Mouse (Mus musculus): ENCODE measurements at regions not wholly inside any gene's neighbourhood (a gene's known extent, or its start where the extent isn't known, plus 50 kb on each side); places are given as distances from the start of the nearest gene placed in this dataset.

DNA sequence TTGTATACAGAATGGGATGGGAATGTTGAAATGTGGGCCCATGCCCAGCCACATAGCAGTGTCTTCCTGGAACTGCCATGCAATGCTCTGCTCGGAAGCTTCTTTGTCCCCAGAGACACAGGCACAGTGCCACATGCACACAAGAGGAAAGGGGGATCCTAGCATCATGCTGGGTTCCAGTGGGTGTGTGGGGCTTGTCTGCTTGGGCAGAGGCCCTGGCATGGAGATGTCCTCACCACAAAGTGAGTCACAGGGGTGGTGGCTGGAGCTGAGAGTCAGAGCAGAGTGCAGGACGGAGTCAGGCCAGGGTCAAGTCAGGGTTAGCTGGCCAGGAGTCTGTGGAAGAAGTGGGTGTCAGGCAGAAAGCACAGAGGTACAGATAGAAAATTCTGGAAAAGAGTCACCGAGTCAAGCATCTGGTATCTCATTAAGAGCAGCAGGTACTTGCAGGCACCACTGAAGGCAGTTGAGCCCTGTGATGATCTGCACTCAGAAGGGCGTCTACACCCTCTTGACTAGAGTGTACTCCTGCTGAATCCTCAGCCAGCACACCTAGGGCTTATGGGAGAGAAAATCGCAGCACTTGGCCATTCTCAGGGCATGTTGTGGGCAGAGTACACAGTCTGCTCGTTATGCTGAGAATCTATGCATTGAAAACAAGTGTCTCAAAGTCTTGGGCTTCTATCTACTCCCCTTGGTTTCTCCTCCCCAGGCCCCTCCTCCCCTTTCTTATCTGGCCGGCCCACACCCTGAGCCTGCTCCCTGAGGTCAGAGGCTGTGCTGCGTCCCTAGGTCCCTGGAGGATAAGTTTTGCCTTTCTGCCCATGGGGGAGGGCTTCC is 85.3 kb downstream of the Ackr3 start:
- DNase-seq (ENCODE audit: low read depth), result peak; percentile 73

DNA sequence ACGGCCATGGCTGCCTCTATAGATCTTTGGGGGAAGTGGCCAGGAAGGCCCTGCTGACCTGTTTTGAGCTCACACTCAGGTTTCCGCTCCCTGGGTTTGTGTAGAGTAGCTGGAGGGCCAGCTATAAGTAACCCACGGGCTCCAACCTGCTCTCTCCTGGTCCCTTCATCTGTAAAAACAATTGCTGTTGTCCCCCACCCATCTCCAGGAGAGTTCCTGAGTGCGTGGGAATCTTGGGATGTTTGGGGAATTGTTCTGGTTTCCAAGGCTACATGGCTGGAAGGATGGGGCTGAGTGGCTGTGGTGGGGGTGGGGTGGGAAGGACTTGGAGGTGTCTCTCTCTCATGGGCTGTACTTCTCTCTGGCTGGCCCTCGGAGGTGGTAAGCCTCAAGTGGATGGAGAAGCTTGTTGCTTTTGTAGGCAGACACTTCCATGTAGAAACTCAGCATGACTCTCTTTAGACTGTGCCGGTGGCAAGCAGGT is 86.0 kb downstream of the Ackr3 start:
- no peak for DNase-seq (ENCODE audit: low read depth)

DNA sequence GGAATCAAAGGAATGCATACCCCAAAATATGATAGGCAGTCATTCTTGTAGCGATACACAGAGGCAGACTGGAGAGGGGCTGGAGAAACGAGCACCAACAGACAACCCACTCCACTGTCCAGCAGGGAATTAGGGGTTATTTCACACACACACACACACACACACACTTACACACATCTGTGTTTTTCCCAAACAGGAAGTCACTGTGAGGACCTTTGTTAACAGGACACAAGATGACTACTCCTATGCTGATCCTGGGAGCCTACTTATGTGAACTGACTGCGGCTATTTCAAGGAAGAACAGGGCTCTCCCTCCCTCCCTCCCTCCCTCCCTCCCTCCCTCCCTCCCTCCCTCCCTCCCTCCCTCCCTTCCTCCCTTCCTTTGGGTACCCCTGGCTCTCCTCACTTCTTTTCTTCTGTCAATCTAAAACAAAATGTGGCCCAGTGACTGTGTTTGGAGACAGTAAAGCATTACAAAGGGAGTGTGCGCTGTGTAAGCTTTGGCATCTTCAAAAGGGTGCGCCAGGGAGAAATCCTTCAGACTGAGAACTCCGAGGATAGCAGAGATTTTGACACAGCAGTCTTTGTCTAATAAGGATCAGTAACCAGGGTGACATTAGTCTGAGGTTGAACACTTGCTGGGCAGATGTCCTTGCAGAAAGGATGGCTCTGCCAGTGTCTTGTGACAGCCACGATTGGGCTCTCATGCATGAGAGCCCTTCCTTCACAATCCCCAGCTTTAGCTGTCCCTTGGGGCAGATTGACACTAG is 86.8 kb downstream of the Ackr3 start:
- DNase-seq (ENCODE audit: low read depth), result no peak

DNA sequence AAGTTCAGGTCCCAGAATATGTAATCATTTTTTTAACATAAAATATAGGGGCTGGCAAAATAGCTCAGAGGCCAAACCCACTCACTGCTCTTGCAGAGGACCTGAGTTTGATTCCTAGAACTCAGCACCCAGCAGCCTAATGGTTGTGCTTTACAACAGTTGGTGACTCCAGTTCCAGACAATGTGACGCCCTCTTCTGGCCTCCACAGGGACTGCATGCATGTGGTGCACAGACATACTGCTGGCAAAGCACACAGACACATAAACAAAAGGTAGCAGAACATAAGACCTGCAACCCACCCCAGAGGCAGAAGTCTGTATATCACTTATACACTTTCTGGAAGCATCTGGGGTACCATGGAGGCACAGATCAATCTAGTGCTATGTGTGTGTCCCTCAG is 87.5 kb downstream of the Ackr3 start:
- no peak for DNase-seq (ENCODE audit: low read depth)

DNA sequence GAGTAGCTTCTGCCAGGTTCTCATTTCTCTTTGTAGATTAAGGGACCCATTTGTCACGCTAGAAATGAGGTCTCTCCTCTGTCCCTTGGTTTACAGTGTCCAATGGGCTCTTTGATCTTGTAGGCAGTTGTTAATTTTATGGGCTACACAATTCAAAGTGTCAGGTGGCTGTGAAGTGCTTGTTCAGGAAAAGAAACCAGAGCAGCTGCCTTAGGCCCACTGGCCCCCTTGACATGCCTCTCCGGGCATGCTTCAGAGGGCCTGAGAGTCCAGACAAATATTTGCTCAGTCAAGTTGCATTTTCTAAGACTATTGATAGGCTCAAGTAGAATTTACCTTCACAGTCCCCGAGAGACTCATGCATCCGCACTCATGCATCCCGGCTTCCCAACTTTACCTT is 94.0 kb downstream of the Ackr3 start:
- DNase-seq (ENCODE audit: low read depth), result no peak

DNA sequence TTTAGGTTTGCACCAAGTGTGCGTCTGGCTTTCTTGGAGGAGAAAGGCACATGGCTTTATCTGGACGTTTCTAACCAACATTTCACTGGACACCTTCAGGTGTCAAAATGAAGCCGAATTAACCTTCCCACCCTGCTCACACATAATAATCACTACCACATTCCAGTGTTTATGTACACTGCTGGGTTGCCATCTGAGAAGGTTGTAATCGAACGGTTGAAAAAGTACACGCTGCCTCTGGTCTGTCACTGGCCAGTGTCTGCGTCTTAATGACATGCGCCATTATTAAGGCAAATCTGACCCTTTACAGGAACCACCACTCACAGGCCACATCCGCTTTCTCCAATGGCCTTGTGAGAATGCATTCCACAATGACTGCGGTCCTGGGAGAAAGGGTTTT is 96.4 kb downstream of the Ackr3 start:
- no peak for DNase-seq (ENCODE audit: low read depth)

DNA sequence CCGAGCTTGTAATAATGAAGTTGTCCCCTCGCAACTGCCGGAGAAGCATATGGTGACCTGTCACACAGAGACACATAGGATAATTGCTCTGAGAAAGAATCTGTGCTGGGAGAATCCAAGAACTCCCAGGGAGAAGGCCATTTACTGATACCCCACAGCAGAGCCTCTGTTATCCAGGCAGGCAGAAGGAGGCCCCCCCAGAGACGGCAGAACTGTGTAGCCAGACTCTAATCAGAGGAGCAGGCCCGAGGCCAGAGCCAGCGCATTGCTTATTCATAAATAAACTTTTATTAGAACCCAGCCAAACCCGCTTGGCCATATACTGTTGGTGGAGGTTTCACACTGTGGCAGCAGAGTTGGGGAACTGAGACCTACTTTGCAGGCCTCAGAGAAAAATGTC is 100.6 kb downstream of the Ackr3 start:
- no peak for DNase-seq (ENCODE audit: low read depth)

DNA sequence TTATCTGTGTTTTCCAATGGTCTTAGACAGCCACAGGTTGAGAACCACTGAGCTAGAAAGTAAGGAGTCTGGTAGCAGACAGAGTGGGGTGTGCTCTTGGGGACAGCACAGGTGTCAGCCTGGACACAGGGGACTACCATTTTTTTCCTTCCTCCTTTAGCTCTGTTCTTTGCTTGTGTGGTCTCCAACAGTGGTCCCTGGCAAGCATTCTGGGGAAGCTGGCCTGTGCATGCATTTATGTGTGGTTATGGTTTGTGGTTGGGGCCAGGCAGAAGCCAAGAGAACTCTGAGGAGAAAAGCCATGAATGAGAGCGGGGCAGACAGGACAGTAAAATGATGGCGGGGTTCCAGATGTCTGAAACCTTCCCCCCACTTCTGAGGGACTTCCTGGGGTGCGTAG is 107.2 kb downstream of the Ackr3 start:
- DNase-seq (ENCODE audit: low read depth), result no peak

DNA sequence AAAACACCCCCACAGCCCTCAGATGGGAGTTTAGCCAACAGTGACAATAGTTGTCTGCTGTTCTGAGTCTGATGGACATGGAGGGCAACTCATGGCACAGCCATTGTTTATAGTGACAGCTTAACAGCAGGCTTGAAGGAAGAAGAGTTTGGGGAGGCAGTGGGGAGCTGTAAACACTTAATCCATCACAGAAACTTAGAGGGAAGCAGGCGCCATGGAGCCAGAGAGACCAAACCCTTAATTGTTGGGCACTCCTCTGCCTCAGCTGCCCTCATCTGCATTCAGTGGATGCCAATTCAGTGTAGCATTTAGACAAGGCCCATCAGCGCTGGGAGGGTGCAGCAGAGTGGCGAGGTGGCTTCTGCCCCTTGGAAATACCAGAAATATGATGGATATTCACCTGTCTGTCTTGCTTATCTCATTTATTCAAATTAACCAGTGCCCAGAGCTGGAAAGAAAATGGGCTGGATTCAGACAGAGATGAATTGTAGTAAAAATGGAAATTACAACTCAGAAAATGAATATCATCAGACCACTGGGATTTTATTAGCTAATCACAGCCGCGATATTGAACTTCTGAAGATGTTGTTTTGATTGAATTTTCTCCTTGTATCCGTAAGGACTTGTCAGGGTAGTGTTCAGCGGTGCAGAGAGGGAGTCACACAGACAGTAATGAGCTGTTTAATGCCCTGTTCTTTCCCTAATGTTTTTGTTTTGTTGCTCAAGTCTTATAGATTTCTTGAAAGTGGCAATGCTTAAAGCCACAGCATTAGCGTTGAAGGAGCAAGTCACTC is 108.1 kb downstream of the Ackr3 start:
- no peak for DNase-seq (ENCODE audit: low read depth)

DNA sequence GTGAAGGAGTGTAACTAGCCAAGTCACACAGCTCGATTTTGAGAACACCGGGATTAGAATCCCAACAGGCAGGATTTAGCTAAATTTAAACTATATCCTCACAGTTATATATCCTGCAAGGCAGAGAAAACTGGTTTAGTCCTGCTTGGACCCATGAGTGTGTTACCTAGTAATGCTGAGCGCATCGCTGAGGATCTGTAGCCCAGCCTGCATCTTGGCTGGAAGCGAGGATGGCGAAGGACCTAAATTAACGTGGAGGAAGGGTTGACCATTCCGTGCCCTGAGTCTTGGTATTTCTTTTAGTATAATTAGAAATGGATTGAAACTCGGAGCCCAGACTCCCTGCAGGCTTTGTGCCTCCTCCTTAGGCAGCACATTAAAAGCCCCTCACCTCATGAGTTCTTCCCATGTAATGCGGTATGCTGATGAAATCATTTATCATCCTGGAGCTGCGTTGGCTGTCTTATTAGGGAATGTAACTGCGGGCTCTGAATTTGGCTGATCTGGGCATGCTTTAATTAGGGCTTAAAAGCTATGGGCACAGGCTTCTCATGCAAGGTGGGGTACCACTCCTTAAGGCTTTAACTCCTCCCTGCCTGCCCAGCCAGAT is 110.1 kb downstream of the Ackr3 start:
- DNase-seq (ENCODE audit: low read depth), result no peak

DNA sequence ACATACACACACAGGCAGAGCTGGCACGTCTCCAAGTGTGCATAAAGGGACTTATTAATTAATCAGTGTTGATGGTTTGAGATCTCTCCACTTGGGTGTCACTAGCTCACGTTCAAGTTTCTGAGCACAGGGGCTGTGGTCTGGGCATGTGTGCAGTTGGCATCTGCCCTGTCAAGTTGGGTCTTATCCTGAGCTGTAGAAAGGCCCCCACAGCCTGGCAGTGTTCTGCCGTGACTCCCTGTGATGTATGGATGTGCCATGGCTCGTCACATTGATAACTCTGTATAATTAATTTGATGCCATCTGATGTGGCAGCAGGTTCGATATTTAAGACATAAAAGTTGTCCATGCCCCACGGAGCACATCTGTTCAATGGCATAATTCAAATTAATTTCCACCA is 114.1 kb downstream of the Ackr3 start:
- no peak for DNase-seq (ENCODE audit: low read depth)

DNA sequence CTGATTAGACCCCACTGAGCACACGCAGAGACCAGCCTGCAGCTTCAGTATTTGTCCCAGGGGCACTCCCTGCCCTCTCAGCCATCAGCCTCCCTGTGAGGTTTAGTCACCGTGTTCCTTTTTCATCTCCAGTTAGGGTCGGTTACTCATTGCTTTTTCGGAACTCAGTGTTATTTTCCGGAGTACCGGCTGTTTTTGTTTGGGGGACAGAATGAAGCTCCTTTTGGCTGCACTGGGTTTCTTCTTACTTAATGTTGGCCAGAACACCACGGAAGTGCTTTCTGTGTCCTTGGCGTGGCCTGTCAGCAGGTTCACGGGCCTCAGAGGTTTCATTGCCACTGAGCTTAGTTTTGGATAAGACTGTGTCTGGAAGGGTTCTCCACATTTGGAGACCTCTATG is 114.7 kb downstream of the Ackr3 start:
- no peak for DNase-seq (ENCODE audit: low read depth)

DNA sequence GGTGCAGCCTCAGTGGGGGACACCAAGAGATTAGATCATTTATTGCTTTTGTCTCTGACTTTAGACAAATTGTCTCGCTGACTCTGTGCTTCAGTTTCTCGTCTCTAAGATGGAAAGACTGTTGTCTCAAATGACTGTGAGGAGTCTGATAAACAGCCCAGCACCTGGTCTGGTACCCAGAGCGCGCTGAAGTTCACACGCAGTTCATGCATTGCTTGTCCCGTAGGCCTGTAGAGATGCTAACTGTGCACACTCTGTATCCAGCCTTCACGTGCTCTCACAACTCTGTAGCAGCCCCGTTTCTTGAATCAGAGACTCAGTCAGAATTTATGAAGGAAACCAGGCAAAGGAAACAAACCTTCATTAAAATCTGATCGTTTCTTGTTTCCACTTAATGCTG is 116.7 kb downstream of the Ackr3 start:
- no peak for DNase-seq (ENCODE audit: low read depth)

DNA sequence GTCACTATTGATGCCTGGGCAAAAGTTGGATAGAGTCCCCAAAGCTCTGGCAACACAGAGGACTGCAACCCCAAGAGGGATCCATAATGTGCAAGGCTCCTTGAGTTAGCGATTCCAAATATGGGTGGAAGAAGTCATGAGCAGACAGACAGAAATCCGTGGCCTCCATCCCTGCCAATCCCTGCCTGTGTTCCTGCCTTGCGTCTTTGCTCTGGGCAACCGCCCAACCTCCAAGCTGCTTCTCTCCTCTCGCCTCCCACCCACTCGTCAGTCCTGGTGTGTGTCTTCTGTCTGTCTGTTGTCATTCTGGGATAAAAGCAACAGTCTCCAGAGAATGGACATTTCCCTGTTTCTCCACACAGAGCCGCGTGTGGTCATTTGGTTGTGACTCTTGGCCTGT is 117.7 kb downstream of the Ackr3 start:
- no peak for DNase-seq (ENCODE audit: low read depth)

DNA sequence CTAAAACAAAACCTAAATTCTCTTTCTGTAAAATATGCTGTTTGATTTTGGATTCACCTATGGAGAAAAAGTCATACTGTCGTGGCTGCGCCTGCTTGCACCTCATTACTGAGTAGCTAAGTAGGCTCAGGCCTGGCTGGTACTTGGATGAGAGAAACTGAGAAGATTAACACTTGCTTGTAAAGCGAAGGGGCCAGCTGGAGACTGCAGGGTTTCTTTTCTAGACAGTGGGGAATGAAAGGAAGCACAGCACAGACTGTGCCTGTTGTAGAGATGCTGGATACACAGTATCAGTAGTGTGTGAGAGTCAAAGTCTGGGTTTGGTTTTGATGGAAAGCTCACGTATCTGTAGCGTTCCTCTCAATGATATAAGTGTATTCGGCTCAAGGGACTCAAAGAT is 123.5 kb downstream of the Ackr3 start:
- no peak for DNase-seq (ENCODE audit: low read depth)

DNA sequence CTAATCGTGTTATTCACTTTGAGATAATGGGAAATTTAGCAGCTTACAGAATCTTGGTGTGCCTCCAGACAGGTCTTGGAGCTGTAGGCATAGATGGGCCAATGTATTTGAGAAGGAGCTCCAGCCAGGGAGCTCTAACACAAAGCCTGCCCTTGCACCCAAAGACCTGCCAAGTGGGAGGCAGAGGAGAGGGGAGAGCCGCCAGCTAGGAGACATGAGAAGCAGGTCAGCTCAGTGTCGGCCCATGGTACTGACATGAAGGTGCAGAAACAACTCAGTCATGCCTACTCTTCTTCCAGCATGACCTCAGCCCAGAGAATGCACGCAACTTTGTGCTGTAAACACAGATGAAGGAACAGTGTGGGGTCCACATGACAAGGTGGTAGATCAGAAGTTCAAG is 128.8 kb downstream of the Ackr3 start:
- no peak for DNase-seq (ENCODE audit: low read depth)

DNA sequence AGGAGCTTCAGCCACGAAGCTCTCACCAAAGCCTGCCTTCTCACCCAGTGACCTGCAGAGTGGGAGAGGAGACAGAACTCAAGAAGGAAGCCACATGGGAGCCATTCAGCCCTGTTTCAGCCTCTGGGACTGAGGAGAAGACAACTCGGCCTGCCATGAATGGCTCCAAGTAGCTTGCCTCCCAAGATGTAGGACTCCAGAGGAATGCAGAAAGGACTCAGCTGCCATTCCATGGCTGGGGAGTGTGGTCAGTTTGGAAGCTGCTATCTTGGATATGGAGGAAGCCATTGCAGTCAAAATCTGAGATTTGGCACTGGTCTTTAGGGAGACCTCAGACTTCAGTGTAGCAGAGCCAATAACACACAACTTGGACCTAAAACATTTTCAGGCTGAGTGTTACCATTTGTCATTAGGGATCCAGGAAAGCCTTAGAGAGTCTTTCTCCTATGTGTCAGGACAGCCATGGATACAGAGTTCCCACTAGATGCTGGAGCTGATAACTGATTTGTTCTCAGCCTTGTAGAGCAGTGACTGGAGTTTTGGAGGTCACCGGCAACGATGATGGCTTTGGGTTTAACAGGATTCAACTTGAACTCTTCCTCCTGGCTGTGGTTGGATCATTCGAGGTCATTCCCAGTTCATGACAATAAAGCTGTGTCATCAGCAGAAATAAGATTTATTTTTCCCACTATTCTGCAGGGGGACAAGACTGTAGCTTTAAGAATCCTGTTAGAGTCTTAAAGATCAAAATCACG is 130.1 kb downstream of the Ackr3 start:
- no peak for DNase-seq (ENCODE audit: low read depth)

DNA sequence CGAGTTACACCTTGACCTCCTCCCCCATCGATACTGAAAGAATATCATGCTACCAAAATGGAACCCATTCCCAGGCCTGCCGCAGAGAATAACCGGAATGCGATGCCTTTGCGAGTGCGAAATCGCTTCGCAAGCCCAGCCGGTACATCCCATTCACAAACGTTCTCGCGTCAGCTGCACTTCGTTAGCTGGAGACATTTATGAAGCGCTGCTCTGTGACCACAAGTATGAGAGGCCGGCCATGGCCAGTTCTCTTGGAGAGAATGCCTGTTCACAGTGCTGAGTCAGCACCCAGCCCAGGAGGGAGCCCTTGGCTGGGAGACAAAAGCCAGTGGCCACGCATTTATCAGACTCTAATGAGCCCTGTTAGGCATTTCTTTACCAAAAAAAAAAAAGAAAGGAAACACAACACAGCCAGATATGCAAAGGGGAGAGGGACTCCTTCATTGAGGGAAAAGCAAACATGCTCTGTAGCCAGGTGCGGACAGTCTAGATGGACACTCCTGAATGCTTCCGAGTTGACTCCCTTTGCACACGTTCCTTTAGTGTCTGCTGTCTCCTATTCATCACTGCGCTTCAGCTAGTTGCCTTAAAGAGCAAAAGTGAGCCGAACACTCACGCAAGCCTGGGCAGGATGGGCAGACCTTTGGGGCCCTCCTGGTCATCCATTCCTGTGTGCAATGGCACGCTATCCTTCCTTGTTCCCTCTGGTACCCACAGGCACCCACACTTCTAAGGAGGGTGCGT is 131.4 kb downstream of the Ackr3 start:
- DNase-seq (ENCODE audit: low read depth), result no peak

DNA sequence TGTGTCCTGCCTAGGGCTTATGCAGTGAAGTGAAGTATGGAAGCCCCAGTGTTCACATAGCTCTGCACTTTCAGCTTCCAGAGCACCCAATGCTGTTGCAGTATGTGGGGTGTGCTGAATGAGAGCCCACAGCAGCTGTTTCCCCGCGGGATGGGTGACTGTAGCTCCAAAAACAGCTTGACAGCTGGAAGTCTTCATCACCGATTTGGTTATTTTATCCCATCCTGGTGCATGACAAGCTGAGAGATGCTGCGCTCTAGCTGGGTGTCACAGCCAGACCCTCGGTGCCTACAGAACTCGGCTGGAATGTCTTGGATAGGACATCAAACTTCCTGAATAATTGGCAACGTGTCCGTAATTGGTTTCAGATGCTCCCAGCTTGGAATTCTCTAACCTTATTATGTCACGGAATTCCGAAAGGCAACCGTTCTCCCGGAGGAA is 134.1 kb downstream of the Ackr3 start:
- no peak for DNase-seq (ENCODE audit: low read depth)

DNA sequence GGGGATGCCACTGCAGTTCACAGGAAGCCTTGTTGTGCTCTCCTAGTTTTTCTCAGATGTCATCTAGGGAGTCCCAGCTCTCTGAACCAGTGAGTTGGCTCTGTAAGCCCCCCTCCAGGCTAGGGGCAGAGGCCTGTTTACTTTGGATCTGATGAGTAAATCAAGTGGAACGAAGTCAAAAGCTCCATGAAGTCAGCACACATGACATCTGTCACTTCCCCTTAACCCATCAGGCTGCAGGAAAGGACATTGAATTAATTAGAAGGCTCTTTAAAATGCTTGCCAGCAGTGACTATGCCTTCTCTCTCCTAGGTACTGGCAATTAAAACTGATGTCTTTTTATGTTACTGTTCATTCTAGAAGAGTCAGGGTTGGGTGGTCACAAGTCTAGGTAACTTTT is 138.6 kb downstream of the Ackr3 start:
- no peak for DNase-seq (ENCODE audit: low read depth)

DNA sequence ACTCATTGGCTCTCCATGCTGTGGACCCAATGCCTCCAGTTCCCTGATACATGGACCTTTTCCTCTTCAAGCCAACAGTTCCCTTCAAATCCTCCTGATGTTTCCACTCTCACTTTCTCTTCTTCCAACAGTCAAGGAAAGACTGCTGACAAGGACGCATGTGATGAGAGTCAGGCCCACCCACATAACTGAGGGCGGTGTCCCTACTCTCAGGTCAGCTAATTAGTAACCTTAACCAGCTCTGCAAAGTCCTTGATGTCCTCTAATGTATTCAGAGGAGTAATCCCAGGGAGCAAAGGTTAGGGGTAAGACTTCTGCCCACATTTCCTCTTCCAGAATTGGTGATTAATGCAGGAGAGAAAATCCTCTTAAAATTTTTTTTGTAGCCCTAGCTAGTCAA is 139.7 kb downstream of the Ackr3 start:
- no peak for DNase-seq (ENCODE audit: low read depth)

Data from c-Kit-positive CD71-positive TER-119-negative erythroid progenitor cells, embryonic 14.5 days (primary cell).